Mouse (Mus musculus) fat pad, adult 2 months (tissue): ENCODE results near the gene Trim40.
"Not testable (repeated sequence)": the region's sequence is repeated elsewhere in the genome, so short reads cannot be mapped to it uniquely, and the experiment has no call there.

Source experiments
- DNase-seq: peaks from one replicate; pipeline ENCODE4 v3.0.0-alpha.2; 2011; ENCODE audit warnings: low read depth, low spot score; ENCODE audit errors: extremely low read depth

Gene Trim40

GRCm38 (mm10) chr17:36896583-36896982 is 6.7 kb upstream of the Trim40 start:
- no peak for DNase-seq

DNA sequence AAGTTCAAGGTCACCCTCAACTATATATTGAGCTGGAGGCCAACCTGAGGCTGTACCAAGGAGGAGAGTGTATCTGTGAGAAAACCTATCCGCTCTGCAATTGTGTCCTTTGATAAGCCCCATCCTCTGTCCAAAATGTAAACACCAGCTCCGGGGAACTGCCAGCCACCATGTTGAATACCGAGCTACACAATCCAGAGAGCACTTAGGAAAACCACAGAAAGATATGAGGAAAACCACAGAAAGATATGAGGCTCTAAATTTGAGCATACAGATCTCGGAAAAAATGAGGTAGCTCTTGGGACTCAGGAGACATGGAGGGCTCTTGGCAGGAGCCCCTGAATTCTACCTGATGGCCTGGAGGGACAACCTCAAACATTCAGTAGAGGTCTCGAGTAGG is 3.5 kb upstream of the Trim40 start:
- no peak for DNase-seq

- no peak for DNase-seq
Measured at GRCm38 (mm10) chr17:36892362-36892761, 2.4 kb upstream of the Trim40 start.

DNA sequence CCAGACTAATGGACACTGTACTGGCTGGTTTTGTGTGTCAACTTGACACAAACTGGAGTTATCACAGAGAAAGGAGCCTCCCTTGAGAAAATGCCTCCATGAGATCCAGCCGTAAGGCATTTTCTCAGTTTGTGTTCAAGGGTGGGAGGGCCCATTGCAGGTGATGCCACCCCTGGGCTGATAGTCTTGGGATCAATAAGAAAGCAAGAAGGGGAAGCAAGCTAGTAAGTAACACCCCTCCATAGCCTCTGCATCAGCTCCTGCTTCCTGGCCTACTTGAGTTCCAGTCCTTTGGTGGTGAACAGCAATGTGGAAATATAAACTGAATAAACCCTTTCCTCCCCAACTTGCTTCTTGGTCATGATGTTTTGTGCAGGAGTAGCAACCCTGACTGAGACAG is 1.6 kb upstream of the Trim40 start:
- not testable (repeated sequence) for DNase-seq

GRCm38 (mm10) chr17:36885132-36885790 is 4.7 kb downstream of the Trim40 start:
- DNase-seq = no peak

GRCm38 (mm10) chr17:36883350-36883749 is 6.6 kb downstream of the Trim40 start:
- DNase-seq = no peak

- DNase-seq = no peak
Measured at GRCm38 (mm10) chr17:36874636-36875035, 15.3 kb downstream of the Trim40 start.

DNA sequence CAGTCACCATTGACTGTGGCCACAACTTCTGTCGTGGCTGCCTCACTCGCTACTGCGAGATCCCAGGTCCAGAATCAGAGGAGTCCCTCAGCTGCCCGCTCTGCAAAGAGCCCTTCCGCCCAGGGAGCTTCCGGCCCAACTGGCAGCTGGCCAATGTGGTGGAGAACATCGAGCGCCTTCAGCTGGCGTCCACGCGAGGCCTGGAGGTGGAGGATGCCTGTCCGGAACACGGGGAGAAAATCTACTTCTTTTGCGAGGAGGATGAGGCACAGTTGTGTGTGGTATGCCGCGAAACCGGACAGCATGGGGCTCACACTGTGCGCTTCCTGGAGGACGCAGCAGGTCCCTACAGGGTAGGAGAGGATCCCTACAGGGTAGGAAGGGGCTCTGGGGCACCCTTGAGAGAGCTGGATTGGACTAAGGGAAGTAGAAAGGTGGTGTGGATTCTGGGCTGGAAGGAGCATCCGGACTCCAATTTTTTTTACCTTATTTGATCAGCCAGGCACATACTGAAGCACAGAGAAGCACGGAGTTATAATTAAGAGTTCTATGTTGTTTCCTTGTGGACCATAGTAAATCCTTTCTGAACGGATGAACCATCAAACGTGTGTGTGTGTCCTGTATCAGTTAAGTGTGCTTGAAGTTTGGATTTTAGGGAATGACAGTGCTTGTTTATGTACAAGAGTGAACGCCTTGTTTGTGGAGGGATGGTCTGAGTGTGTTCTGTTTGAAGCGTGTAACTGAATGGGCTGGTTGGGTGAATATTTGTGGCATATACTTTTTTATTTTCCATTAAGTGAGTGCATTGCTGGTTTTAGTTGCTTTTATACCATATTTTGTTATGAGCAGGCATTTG is 19.7 kb downstream of the Trim40 start:
- DNase-seq = no peak

DNA sequence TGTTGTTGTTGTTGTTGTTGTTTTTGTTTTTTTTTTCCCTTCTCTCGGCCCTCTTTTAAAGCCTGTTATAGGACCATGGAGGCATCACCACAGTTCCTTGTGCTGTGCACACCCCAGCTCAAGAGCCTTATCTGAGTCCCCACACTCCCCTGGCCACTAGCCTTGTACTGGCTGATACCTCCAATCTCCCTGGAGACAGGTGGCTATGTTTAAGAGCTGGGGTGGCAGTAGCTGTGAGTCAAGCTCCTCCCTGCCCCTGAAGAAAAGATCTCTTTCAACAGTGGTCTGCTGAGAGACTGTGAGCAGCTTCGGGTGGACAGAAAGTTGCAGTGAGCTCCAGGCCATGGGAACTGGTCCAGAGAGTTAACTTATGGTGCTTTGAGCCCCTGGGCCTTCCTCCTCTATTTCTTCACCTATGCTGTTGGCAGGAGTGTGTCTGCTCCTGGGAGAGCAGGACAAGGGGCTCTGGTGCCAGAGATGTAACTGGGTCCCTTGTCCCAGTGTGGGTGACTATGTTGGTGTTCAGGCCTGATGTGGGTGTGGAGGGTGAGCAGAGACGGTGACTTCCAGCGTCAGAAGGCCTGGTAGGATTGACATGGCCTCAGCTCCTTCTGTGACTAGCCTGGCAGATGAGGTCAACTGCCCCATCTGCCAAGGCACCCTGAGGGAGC is 20.5 kb downstream of the Trim40 start, which contains the start of gene Trim10:
Gene Trim10 (plus strand): TSS at position 291 of the 671 bp plus-strand sequence.
- no peak for DNase-seq

- DNase-seq = no peak
Measured at GRCm38 (mm10) chr17:36868836-36869235, 21.1 kb downstream of the Trim40 start.

- DNase-seq = no peak
Measured at GRCm38 (mm10) chr17:36866719-36867527, 23.0 kb downstream of the Trim40 start, which contains the start of gene Trim15. TSS of gene Trim15 (minus strand) at chr17:36867210.

- DNase-seq = no peak
Measured at GRCm38 (mm10) chr17:36861680-36862079, 28.2 kb downstream of the Trim40 start.

DNA sequence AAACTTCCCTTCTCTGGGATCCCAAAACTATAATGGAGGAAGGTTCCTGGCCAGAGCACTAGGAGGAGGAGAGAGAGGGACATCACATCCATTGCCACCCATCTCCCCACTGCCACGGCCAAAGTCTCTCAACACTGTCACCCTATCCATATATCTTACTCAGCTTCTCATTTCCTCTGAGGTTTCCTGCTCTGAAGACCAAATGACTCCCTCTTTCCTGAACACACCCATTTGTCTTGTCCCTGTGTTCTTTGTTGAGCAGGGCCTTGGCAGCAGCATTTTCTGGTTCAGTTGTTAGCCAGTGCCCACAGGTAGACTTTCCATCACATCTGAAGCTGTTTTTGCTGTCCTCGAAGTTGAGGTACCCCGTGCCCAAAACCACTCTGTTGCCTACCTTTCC is 31.7 kb downstream of the Trim40 start:
- DNase-seq = no peak

DNA sequence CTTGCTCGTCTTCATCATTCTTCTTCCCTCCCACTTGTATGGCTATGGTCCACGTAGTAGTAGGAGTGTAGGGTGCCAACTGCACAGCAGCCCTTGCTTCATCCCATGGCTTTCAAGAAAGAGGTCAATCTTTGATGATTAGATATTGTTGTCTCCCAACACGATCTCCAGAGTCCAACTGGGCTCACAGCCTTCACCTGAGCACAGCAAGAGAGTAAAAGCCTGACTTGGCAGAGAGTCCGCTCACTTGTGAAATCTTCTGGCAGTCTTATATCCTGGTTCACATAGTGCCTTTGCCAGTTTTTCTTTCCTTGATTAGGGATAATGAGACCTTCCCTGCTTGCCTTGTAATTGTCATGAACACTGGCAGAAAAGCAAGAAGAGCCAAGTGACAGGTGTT is 33.7 kb downstream of the Trim40 start:
- DNase-seq = peak; percentile 99

- DNase-seq = no peak
Measured at GRCm38 (mm10) chr17:36855484-36855883, 34.4 kb downstream of the Trim40 start.

DNA sequence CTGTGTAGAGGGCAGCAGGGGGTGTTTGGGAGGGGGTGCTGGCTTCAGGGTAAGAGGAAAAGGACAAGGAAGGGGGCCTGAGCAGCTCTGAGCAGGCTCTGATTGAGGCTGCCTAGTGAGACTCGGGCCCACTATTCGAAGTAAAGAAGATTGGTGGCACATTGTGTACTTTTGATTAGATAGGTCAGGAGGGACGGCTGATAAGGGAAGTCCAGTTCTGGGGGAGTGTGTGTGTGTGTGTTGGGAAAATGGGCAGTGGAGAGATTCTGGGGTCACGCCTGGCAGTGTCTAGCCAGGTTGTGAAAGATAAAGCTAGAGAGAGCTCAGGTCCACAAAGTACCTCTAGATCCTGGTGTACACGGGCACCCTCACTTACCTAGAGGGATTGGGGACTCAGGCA is 38.3 kb downstream of the Trim40 start:
- no peak for DNase-seq

- no peak for DNase-seq
Measured at GRCm38 (mm10) chr17:36851200-36851599, 38.7 kb downstream of the Trim40 start.

- DNase-seq = no peak
Measured at GRCm38 (mm10) chr17:36849992-36850391, 39.9 kb downstream of the Trim40 start.

DNA sequence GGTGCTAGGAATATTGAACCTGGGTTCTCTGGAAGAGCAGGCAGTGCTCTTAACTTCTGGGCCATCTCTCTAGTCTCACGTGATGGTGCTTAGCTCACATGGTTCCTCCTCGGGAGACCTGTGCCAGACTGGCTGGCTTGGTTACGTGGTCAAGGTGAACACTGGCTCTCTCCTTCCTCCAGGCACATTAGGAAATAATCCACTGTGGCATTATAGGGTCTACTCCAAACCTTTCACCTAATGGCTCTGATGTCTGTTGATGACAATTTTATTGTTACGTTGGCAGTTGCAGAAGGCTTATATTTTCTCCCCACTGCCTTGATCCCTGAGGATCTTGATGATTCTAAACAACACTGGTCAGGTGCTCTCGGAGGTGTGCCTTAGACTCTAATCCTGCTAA is 41.0 kb downstream of the Trim40 start:
- DNase-seq = peak; percentile 80

- DNase-seq = peak; percentile 74
Measured at GRCm38 (mm10) chr17:36844725-36845124, 45.2 kb downstream of the Trim40 start.

DNA sequence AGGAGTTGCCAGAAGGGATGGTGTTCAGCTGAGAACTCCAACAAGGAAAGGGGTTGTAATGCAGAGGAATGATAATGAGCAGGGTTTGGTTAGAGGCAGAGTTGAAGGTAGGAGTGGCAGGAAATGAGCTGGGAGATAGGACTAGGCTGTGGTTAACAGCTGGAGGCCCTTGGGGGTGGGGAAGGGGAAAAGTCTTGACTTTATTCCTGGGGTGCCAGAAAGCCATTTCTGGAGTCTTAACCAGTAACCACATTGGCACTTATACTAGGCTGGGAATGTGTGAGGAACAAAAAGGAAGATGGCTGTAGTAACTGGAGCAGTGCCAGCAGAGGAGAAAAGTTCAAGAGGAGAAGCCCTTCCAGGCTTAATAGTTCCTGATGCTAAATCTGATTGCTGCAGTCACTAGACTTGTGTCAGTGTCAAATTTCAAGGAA is 45.6 kb downstream of the Trim40 start:
- no peak for DNase-seq
